In the genomic region with DNA sequence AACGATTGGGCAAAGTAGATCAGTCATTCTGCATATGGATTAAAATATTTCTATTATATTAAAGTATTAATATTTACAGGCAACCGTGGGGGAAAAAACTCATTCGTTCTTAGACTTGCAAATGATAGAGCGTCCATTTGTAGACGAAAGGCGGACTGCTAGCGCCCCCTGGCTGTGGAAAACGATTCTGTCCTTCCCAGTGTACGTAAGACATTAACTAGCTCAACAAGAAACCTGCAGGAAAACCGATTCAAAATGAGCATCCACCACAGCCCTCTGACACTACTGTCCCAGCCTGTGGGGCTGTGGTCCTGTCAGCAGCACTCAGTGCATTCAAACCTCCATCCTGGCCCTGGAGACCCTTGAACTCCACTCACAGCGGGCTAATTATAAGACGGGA, we compare ENCODE assay signal across 8 mouse cellular contexts. TPM values are rescaled to one million over a fixed set of nuclear protein-coding genes. Genes with fewer than 3 reads are reported as not detected.
A peak's percentile ranks its signal among the peaks of the same experiment; 100 is the strongest.
DNase-seq lines count a peak whose midpoint lies in the region.

No protein-coding gene starts in this region.

- H3K9me3 ChIP-seq in embryonic facial prominence, embryonic 10.5 days: 0 out of 2 replicates have a peak, but pooled peaks cover 6% of the 10 kb centered on the region
- H3K9me3 ChIP-seq in heart, embryonic 10.5 days: 0 out of 2 replicates have a peak, but pooled peaks cover 4% of the 10 kb centered on the region

- no peak overlapping the region for H3K4me3 ChIP-seq in embryonic facial prominence, embryonic 10.5 days
- no peak overlapping the region for H3K4me3 ChIP-seq in heart, embryonic 10.5 days

- no peaks in the 10 kb centered on the region for H3K36me3 ChIP-seq in embryonic facial prominence, embryonic 10.5 days (replicated peaks)
- no peaks in the 10 kb centered on the region for H3K36me3 ChIP-seq in heart, embryonic 10.5 days

- no peak overlapping the region for H3K27ac ChIP-seq in embryonic facial prominence, embryonic 10.5 days (replicated peaks)
- H3K27ac ChIP-seq in heart, embryonic 10.5 days: no peak overlapping the region

- WGBS in embryonic facial prominence, embryonic 10.5 days: 19% methylated on average over 12 of the region's 12 CpGs
- 26% methylated on average over 12 of the region's 12 CpGs for WGBS in heart, embryonic 10.5 days

- DNase-seq in B cell, adult 2 months: peak; percentile 90 to 91
- peak; percentile 88 for DNase-seq in adrenal gland, postnatal 14 days
- DNase-seq in embryonic facial prominence, embryonic 10.5 days (ENCODE audit: low spot score): peak; percentile 89
- peak; percentile 83 for DNase-seq in heart, embryonic 10.5 days (ENCODE audit: low spot score)
- DNase-seq in layer of hippocampus, adult 18-20 months (ENCODE audit: low spot score in 2 of 2): peak; percentile 81 to 96
- DNase-seq in lung, postnatal 14 days: peak; percentile 93
- DNase-seq in retina, postnatal 7 days (ENCODE audit: low read depth, low spot score): peak; percentile 74
- DNase-seq in thymus, postnatal 4 days: peak; percentile 93

- H3K27me3 ChIP-seq in embryonic facial prominence, embryonic 10.5 days (replicated peaks; ENCODE audit: low read depth, poor library complexity, severe bottlenecking): peaks cover 38% of the 10 kb centered on the region
- no peaks in the 10 kb centered on the region for H3K27me3 ChIP-seq in heart, embryonic 10.5 days (ENCODE audit: insufficient read depth, poor library complexity, severe bottlenecking)

- H3K4me1 ChIP-seq in embryonic facial prominence, embryonic 10.5 days: peaks cover 18% of the 10 kb centered on the region
- H3K4me1 ChIP-seq in heart, embryonic 10.5 days: no peaks in the 10 kb centered on the region

RNA-seq across cellular contexts. Expression of a gene that starts 13.7 kb away (rescaled TPM):
- 2.8 and 10.1 TPM in 2 replicates for total RNA-seq in adrenal gland, postnatal 14 days (2021)
- polyA plus RNA-seq in embryonic facial prominence, embryonic 10.5 days (2016; fragmentation: Nextera tagmentation; extraction: Ambion mirVana): 13.4 and 15.4 TPM in 2 replicates
- polyA plus RNA-seq in heart, embryonic 10.5 days (2016; fragmentation: Nextera tagmentation; extraction: Ambion mirVana): 2.1 and 6.0 TPM in 2 replicates
- total RNA-seq in layer of hippocampus, adult 18-20 months (2021): 10 to 100 TPM; 59.7 to 68.9 TPM

RNA-seq across cellular contexts. Expression of a gene that starts 42.4 kb away (rescaled TPM):
- total RNA-seq in adrenal gland, postnatal 14 days (2021): not detected in 2 replicates
- polyA plus RNA-seq in embryonic facial prominence, embryonic 10.5 days (2016; fragmentation: Nextera tagmentation; extraction: Ambion mirVana): not detected in 2 replicates
- not detected in 2 replicates for polyA plus RNA-seq in heart, embryonic 10.5 days (2016; fragmentation: Nextera tagmentation; extraction: Ambion mirVana)
- not detected for total RNA-seq in layer of hippocampus, adult 18-20 months (2021)
